In genomic region chr6:124758849-124759232, GRCm38 (mm10) we compare ENCODE assay signal across 7 mouse cellular contexts. TPM values are rescaled to one million over a fixed set of nuclear protein-coding genes. Genes with fewer than 3 reads are reported as not detected.
DNase-seq lines count a peak whose midpoint lies in the region; ATAC-seq and TF ChIP-seq lines count a peak whose summit lies in the region.

No protein-coding gene starts in this region.

- H3K4me2 ChIP-seq in forebrain, embryonic 11.5 days (ENCODE audit: low read depth, low read length, severe bottlenecking), result peak overlapping the region; percentile 24; the same call in 1 of the 2 replicates
- peak overlapping the region; percentile 83 for H3K4me2 ChIP-seq in intestine, postnatal 0 days (replicated peaks; ENCODE audit: low read depth)
- H3K4me2 ChIP-seq in neural tube, embryonic 15.5 days, result peak overlapping the region; percentile 90; the same call in 1 of the 2 replicates

- DNase-seq in left cerebral cortex, adult 2 months (ENCODE audit: extremely low spot score in 1 of 2, low spot score in 2 of 2), result no peak
- no peak for DNase-seq in left cerebral cortex, postnatal 10 days (ENCODE audit: extremely low spot score in 1 of 2, low spot score in 2 of 2)
- DNase-seq in forebrain, embryonic 11.5 days (ENCODE audit: low spot score), result no peak
- no peak for DNase-seq in urinary bladder, adult 2 months (ENCODE audit: low spot score)

- H3K27ac ChIP-seq in left cerebral cortex, adult 2 months, result peak overlapping the region; percentile 86
- peak overlapping the region; percentile 94 for H3K27ac ChIP-seq in forebrain, embryonic 11.5 days (ENCODE audit: low read depth, low read length)
- peak overlapping the region; percentile 50 for H3K27ac ChIP-seq in intestine, postnatal 0 days (ENCODE audit: low read depth, low read length)
- H3K27ac ChIP-seq in neural tube, embryonic 15.5 days (replicated peaks), result peak overlapping the region; percentile 98

- no peaks in the 10 kb centered on the region for H3K27me3 ChIP-seq in forebrain, embryonic 11.5 days (ENCODE audit: control insufficient read depth, insufficient read depth, low read length)
- no peaks in the 10 kb centered on the region for H3K27me3 ChIP-seq in intestine, postnatal 0 days (replicated peaks; ENCODE audit: control insufficient read depth, insufficient read depth, low read length)
- H3K27me3 ChIP-seq in neural tube, embryonic 15.5 days (replicated peaks), result no peaks in the 10 kb centered on the region

- no peaks in the 10 kb centered on the region for H3K36me3 ChIP-seq in forebrain, embryonic 11.5 days (ENCODE audit: control insufficient read depth, insufficient read depth, low read length)
- H3K36me3 ChIP-seq in intestine, postnatal 0 days (ENCODE audit: control insufficient read depth, insufficient read depth), result no peaks in the 10 kb centered on the region
- 0 out of 2 replicates have a peak, but pooled peaks cover 13% of the 10 kb centered on the region for H3K36me3 ChIP-seq in neural tube, embryonic 15.5 days

- 55% methylated on average over 2 of the region's 2 CpGs for WGBS in forebrain, embryonic 11.5 days
- 36% methylated on average over 2 of the region's 2 CpGs for WGBS in intestine, postnatal 0 days
- WGBS in neural tube, embryonic 15.5 days, result 56% methylated on average over 2 of the region's 2 CpGs

- H3K9me3 ChIP-seq in forebrain, embryonic 11.5 days (ENCODE audit: control insufficient read depth, low read length), result no peaks in the 10 kb centered on the region
- H3K9me3 ChIP-seq in intestine, postnatal 0 days (ENCODE audit: control insufficient read depth), result no peaks in the 10 kb centered on the region
- no peaks in the 10 kb centered on the region for H3K9me3 ChIP-seq in neural tube, embryonic 15.5 days (replicated peaks)

- H3K4me3 ChIP-seq in left cerebral cortex, adult 2 months, result no peak overlapping the region
- no peak overlapping the region for H3K4me3 ChIP-seq in forebrain, embryonic 11.5 days (ENCODE audit: low read depth, low read length)
- no peak overlapping the region for H3K4me3 ChIP-seq in intestine, postnatal 0 days (ENCODE audit: low read depth, low read length)
- no peak overlapping the region for H3K4me3 ChIP-seq in neural tube, embryonic 15.5 days (replicated peaks)

- ATAC-seq in forebrain, embryonic 11.5 days (replicated peaks; ENCODE audit: low FRiP score), result no peak
- no peak for ATAC-seq in intestine, postnatal 0 days
- ATAC-seq in neural tube, embryonic 15.5 days (ENCODE audit: low FRiP score), result no peak
- ATAC-seq in erythroid progenitor cell, adult 5-6 weeks (replicated peaks; ENCODE audit: low FRiP score, poor library complexity, severe bottlenecking), result no peak

- no peak for TF ChIP-seq CTCF in left cerebral cortex, adult 2 months (IDR thresholded peaks at IDR 0.05)
- TF ChIP-seq CTCF in intestine, postnatal 0 days (IDR thresholded peaks at IDR 0.05; ENCODE audit: low read depth), result no peak

- peak overlapping the region; percentile 2; the same call in 1 of the 2 replicates for H3K9ac ChIP-seq in forebrain, embryonic 11.5 days (ENCODE audit: low read length)
- H3K9ac ChIP-seq in intestine, postnatal 0 days (ENCODE audit: low read depth, low read length), result no peak overlapping the region; the same call in 1 of the 2 replicates
- 0 out of 2 replicates have a peak overlapping the region, but pooled peaks have one; percentile 1 for H3K9ac ChIP-seq in neural tube, embryonic 15.5 days (replicated peaks)

- intact Hi-C loops in left cerebral cortex, adult 2 months (cut with DNase I), result loop anchor here (5.0 kb wide), 1 partner anchor 187 kb away; the partner anchor contains the start of gene C1rb
- intact Hi-C loops in left cerebral cortex, postnatal 10 days (cut with DNase I), result loop anchor here (5.0 kb wide), 1 partner anchor 48 kb away; the partner anchor contains the start of gene Spsb2

- H3K4me1 ChIP-seq in forebrain, embryonic 11.5 days (replicated peaks; ENCODE audit: control insufficient read depth, insufficient read depth, low read length), result peaks cover 28% of the 10 kb centered on the region
- H3K4me1 ChIP-seq in intestine, postnatal 0 days (replicated peaks; ENCODE audit: control insufficient read depth, insufficient read depth, low read length), result no peaks in the 10 kb centered on the region
- H3K4me1 ChIP-seq in neural tube, embryonic 15.5 days, result peaks cover 40% of the 10 kb centered on the region

RNA-seq across cellular contexts. Expression of gene Atn1, which starts 2.5 kb away (rescaled TPM):
- total RNA-seq in left cerebral cortex, adult 2 months (2021), result 100 to 1,000 TPM; 170 to 181 TPM
- total RNA-seq in left cerebral cortex, postnatal 10 days (2021), result 100 to 1,000 TPM; 156 to 158 TPM
- 13.9 and 14.4 TPM in 2 replicates for polyA plus RNA-seq in forebrain, embryonic 11.5 days (2014; fragmentation: Nextera tagmentation; extraction: Ambion mirVana)
- 7.6 and 8.4 TPM in 2 replicates for polyA plus RNA-seq in intestine, postnatal 0 days (2015; fragmentation: Nextera tagmentation; extraction: Ambion mirVana)
- polyA plus RNA-seq in neural tube, embryonic 15.5 days (2015; fragmentation: Nextera tagmentation; extraction: Ambion mirVana), result 23.1 and 24.0 TPM in 2 replicates
- 9.4 and 13.8 TPM in 2 replicates for total RNA-seq in erythroid progenitor cell, adult 5-6 weeks (2015; ENCODE audit: low replicate concordance)
- 0.15 and 0.51 TPM in 2 replicates for total RNA-seq in erythroid progenitor cell, adult 5-6 weeks (2017; ENCODE audit: low replicate concordance)
- 11.3 and 32.9 TPM in 2 replicates for polyA plus RNA-seq in urinary bladder, adult 2 months (2012; rRNA removed)

RNA-seq across cellular contexts. Expression of gene Gm45234, which starts 3.0 kb away (rescaled TPM):
- not detected for total RNA-seq in left cerebral cortex, adult 2 months (2021)
- not detected for total RNA-seq in left cerebral cortex, postnatal 10 days (2021)
- not detected in 2 replicates for polyA plus RNA-seq in forebrain, embryonic 11.5 days (2014; fragmentation: Nextera tagmentation; extraction: Ambion mirVana)
- not detected in 2 replicates for polyA plus RNA-seq in intestine, postnatal 0 days (2015; fragmentation: Nextera tagmentation; extraction: Ambion mirVana)
- polyA plus RNA-seq in neural tube, embryonic 15.5 days (2015; fragmentation: Nextera tagmentation; extraction: Ambion mirVana), result 0.17 TPM in 1 of 2 replicates, not detected in the other
- not detected in 2 replicates for total RNA-seq in erythroid progenitor cell, adult 5-6 weeks (2015; ENCODE audit: low replicate concordance)
- total RNA-seq in erythroid progenitor cell, adult 5-6 weeks (2017; ENCODE audit: low replicate concordance), result not detected in 2 replicates
- not detected in 2 replicates for polyA plus RNA-seq in urinary bladder, adult 2 months (2012; rRNA removed)

RNA-seq across cellular contexts. Expression of gene Eno2, which starts 10.6 kb away (rescaled TPM):
- 1,000 to 10,000 TPM; 1,064 to 1,067 TPM for total RNA-seq in left cerebral cortex, adult 2 months (2021)
- 100 to 1,000 TPM; 466 to 486 TPM for total RNA-seq in left cerebral cortex, postnatal 10 days (2021)
- 5.8 and 6.0 TPM in 2 replicates for polyA plus RNA-seq in forebrain, embryonic 11.5 days (2014; fragmentation: Nextera tagmentation; extraction: Ambion mirVana)
- 3.5 and 4.6 TPM in 2 replicates for polyA plus RNA-seq in intestine, postnatal 0 days (2015; fragmentation: Nextera tagmentation; extraction: Ambion mirVana)
- polyA plus RNA-seq in neural tube, embryonic 15.5 days (2015; fragmentation: Nextera tagmentation; extraction: Ambion mirVana), result 197 and 226 TPM in 2 replicates
- not detected in 2 replicates for total RNA-seq in erythroid progenitor cell, adult 5-6 weeks (2015; ENCODE audit: low replicate concordance)
- total RNA-seq in erythroid progenitor cell, adult 5-6 weeks (2017; ENCODE audit: low replicate concordance), result not detected in 2 replicates
- polyA plus RNA-seq in urinary bladder, adult 2 months (2012; rRNA removed), result 20.8 and 23.4 TPM in 2 replicates

RNA-seq across cellular contexts. Expression of gene Grcc10, which starts 17.7 kb away (rescaled TPM):
- total RNA-seq in left cerebral cortex, adult 2 months (2021), result 100 to 1,000 TPM; 298 to 309 TPM
- 100 to 1,000 TPM; 298 to 316 TPM for total RNA-seq in left cerebral cortex, postnatal 10 days (2021)
- 509 and 514 TPM in 2 replicates for polyA plus RNA-seq in forebrain, embryonic 11.5 days (2014; fragmentation: Nextera tagmentation; extraction: Ambion mirVana)
- 238 and 259 TPM in 2 replicates for polyA plus RNA-seq in intestine, postnatal 0 days (2015; fragmentation: Nextera tagmentation; extraction: Ambion mirVana)
- 572 and 623 TPM in 2 replicates for polyA plus RNA-seq in neural tube, embryonic 15.5 days (2015; fragmentation: Nextera tagmentation; extraction: Ambion mirVana)
- total RNA-seq in erythroid progenitor cell, adult 5-6 weeks (2015; ENCODE audit: low replicate concordance), result 26.0 and 63.4 TPM in 2 replicates
- total RNA-seq in erythroid progenitor cell, adult 5-6 weeks (2017; ENCODE audit: low replicate concordance), result 21.9 and 23.3 TPM in 2 replicates
- polyA plus RNA-seq in urinary bladder, adult 2 months (2012; rRNA removed), result 214 and 229 TPM in 2 replicates

RNA-seq across cellular contexts. Expression of gene Ptpn6, which starts 20.3 kb away (rescaled TPM):
- 1 to 10 TPM; 3.3 to 4.0 TPM for total RNA-seq in left cerebral cortex, adult 2 months (2021)
- total RNA-seq in left cerebral cortex, postnatal 10 days (2021), result 1 to 10 TPM; 3.4 to 4.7 TPM
- 4.8 and 4.9 TPM in 2 replicates for polyA plus RNA-seq in forebrain, embryonic 11.5 days (2014; fragmentation: Nextera tagmentation; extraction: Ambion mirVana)
- polyA plus RNA-seq in intestine, postnatal 0 days (2015; fragmentation: Nextera tagmentation; extraction: Ambion mirVana), result 17.4 TPM in 2 replicates
- 4.8 and 24.7 TPM in 2 replicates for polyA plus RNA-seq in neural tube, embryonic 15.5 days (2015; fragmentation: Nextera tagmentation; extraction: Ambion mirVana)
- total RNA-seq in erythroid progenitor cell, adult 5-6 weeks (2015; ENCODE audit: low replicate concordance), result 39.3 and 91.8 TPM in 2 replicates
- total RNA-seq in erythroid progenitor cell, adult 5-6 weeks (2017; ENCODE audit: low replicate concordance), result 91.8 and 94.2 TPM in 2 replicates
- polyA plus RNA-seq in urinary bladder, adult 2 months (2012; rRNA removed), result 17.0 and 18.2 TPM in 2 replicates

Comparison
In these comparisons a context has a peak if more than half of its experiments do, and no peak if none do; other contexts are left out.
1. H3K4me2 ChIP-seq: peak in every context shown above with its lines; median percentile 90 in neural tube, embryonic 15.5 days; 83 in intestine, postnatal 0 days; 24 in forebrain, embryonic 11.5 days.